Mouse (Mus musculus): Measurements from ENCODE around the gene Zfp663. TPM values are rescaled to one million over a fixed set of nuclear protein-coding genes. Genes with fewer than 3 reads are reported as not detected.

Zfp663 gene
- total and polyA plus RNA-seq, 2 experiments from 2014 or later = 3.3 to 14.4 TPM

DNA sequence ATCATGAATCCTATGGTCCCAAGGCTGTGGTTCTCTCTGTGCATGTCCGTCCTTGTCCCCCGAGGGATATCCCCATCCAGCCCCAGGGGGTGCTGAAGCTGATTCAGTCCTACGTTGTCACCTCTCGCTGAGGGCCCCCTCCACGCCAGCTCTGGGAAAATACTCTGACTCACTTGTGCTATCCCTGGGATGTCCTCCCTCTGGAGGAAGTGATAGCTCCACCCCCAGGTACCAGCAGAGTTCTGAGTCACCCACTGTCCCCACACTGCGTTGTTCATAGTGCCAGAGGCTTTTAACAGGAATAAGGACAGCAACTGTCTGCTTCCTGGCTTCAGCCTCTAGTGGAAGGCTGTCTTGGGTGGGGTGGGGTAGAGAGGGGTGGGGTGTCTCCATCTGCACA lies 36.8 kb upstream of the Zfp663 start:
- 64% methylated on average over 6 of the region's 6 CpGs for WGBS
- no peak for DNase-seq
- Histone ChIP-seq H3K9me3 (ENCODE audit: low read length) (no peaks in the 10 kb centered on the region), H3K9ac (no peak overlapping the region), H3K4me1 (ENCODE audit: insufficient read depth) (no peaks in the 10 kb centered on the region), H3K36me3 (ENCODE audit: insufficient read depth) (no peaks in the 10 kb centered on the region), H3K27ac (ENCODE audit: low read depth, low read length) (no peak overlapping the region), H3K27me3 (ENCODE audit: insufficient read depth, low read length) (no peaks in the 10 kb centered on the region), H3K4me2 (ENCODE audit: low read depth) (no peak overlapping the region), H3K4me3 (ENCODE audit: low read depth, low read length) (no peak overlapping the region)
- no peak for TF ChIP-seq CTCF (IDR thresholded peaks at IDR 0.05; ENCODE audit: low read depth)
- no peak; the same call in 1 of the 2 replicates for ATAC-seq

DNA sequence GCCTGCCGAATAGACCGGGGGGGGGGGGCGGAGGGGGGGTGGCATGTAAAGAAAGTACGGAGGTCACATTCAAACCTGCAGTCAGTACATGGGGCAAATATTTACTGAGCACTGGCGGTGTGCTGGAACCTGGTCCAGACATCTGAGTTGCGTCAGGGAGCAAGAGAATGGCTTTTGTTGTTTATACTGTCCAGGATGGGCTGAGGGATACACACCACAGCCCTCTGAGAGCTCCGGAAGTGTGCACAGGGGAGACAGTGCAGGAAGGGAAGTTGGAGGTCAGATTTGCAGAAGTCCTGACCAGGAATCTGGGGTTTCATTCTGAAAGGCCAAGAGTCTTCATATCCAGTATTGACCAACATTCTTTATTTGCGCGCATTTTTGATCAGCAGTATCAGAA lies 36.4 kb upstream of the Zfp663 start:
- H3K4me1 ChIP-seq (ENCODE audit: insufficient read depth) = no peaks in the 10 kb centered on the region
- H3K9me3 ChIP-seq (ENCODE audit: low read length) = no peaks in the 10 kb centered on the region
- WGBS = 69% methylated on average over 9 of the region's 9 CpGs
- no peak overlapping the region for H3K4me3 ChIP-seq (ENCODE audit: low read depth, low read length)
- H3K9ac ChIP-seq = no peak overlapping the region
- H3K36me3 ChIP-seq (ENCODE audit: insufficient read depth) = no peaks in the 10 kb centered on the region
- DNase-seq = no peak
- TF ChIP-seq CTCF (IDR thresholded peaks at IDR 0.05; ENCODE audit: low read depth) = no peak
- no peaks in the 10 kb centered on the region for H3K27me3 ChIP-seq (ENCODE audit: insufficient read depth, low read length)
- no peak overlapping the region for H3K27ac ChIP-seq (ENCODE audit: low read depth, low read length)
- no peak overlapping the region for H3K4me2 ChIP-seq (ENCODE audit: low read depth)
- ATAC-seq = no peak

DNA sequence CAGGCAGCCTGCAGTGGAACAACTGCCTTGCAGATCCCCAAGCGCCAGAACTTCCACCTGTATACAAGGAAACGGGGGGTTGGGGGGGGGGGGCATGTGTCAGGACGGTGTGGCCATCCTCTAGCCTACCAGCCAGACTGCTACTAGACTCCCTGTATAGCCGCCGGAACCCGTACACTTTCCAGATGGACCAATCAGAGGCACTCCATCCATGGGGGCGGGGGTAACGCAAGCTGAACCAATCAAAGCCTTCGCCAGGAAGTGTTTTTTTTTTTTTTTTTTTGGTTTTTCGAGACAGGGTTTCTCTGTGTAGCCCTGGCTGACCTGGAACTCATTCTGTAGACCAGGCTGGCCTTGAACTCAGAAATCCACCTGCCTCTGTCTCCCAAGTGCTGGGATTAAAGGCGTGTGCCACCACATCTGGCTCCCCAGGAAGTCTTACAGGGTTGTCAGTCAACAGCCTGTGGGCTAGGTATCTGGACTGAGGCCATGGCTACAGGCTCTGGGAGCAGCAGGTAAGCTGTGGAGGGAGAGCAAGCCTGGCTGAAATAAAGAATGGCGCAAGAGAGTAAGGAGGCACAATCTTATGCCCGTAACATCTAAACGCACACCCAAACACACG lies 29.7 kb upstream of the Zfp663 start:
- Histone ChIP-seq H3K4me2 (ENCODE audit: low read depth) (no peak overlapping the region), H3K27me3 (ENCODE audit: insufficient read depth, low read length) (no peaks in the 10 kb centered on the region), H3K9me3 (ENCODE audit: low read length) (no peaks in the 10 kb centered on the region), H3K4me3 (ENCODE audit: low read depth, low read length) (no peak overlapping the region), H3K36me3 (ENCODE audit: insufficient read depth) (no peaks in the 10 kb centered on the region), H3K27ac (ENCODE audit: low read depth, low read length) (no peak overlapping the region), H3K9ac (no peak overlapping the region), H3K4me1 (ENCODE audit: insufficient read depth) (no peaks in the 10 kb centered on the region)
- TF ChIP-seq CTCF (IDR thresholded peaks at IDR 0.05; ENCODE audit: low read depth) = no peak
- 55% methylated on average over 15 of the region's 15 CpGs for WGBS
- DNase-seq (no peak), ATAC-seq (peak; percentile 54; the same call in 1 of the 2 replicates)

DNA sequence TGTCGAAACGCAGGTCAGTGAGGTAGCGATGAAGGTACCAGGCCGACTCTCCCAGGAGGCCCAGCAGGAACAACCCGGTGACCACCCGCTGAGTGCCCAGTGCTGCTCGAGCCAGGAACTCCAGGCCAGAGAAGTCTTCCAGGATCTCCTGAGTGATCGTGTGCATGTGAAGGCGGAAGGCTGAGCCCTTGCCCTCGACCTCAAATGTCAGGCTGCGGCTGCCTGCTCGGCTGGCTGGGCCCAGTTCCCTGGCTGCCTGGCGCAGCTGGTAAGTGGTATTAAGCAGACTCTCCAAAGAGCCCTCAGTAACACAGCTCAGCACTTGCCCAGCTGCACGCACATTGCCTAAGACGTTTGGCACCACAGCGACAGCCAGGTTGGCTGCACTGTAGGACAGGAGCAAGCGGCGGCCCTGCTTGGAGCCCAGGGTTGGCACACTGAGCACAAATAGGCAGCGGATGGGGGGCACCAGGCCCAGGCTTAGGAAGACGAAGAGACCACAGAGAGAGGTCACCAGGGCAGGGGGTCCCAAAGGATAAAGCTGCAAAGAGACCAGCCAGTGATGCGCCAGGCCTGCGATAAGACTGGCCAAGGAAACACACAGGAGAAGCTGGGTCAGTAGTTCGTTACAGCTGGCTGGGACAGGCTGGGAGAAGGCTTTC lies 29.1 kb upstream of the Zfp663 start:
- H3K27ac ChIP-seq (ENCODE audit: low read depth, low read length) = no peak overlapping the region
- H3K27me3 ChIP-seq (ENCODE audit: insufficient read depth, low read length) = no peaks in the 10 kb centered on the region
- no peaks in the 10 kb centered on the region for H3K9me3 ChIP-seq (ENCODE audit: low read length)
- WGBS = 61% methylated on average over 23 of the region's 23 CpGs
- no peaks in the 10 kb centered on the region for H3K4me1 ChIP-seq (ENCODE audit: insufficient read depth)
- no peak overlapping the region for H3K4me3 ChIP-seq (ENCODE audit: low read depth, low read length)
- no peaks in the 10 kb centered on the region for H3K36me3 ChIP-seq (ENCODE audit: insufficient read depth)
- ATAC-seq (peak; percentile 51), DNase-seq (no peak)
- no peak overlapping the region for H3K9ac ChIP-seq
- no peak overlapping the region for H3K4me2 ChIP-seq (ENCODE audit: low read depth)
- TF ChIP-seq CTCF (IDR thresholded peaks at IDR 0.05; ENCODE audit: low read depth) = no peak

DNA sequence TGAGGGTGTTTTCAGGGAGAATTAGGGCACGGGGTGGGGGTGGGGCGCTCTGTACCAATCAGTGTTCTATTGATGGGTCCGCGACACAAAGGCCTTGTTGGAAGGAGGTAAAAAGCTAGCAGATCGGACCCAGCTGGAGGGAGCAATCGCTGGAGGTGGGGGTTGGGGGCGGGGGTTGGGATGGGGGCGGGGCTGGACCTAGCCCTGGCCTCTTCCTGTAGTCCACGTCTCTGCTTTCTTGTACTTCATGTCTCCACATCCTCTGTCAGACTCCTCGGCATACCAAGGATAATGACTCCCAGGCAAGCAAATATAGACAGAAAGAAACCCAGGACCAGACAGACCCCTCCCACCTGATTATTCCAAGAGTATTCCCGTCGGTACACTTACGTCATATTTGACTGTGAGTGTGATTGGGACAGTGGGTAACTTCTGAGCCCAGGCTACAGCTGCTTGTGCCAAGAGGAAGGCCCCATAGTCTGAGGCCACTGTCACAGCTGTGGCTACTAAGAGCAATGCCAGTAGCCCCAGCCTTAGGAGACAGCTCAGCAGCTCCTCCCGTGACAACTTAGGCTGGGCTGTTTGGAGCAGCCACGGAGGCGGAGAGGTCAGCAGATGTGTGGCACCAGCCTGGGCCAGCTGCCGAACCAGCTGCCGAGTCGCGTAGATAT lies 28.4 kb upstream of the Zfp663 start:
- 0 out of 2 replicates have a peak, but pooled peaks have one; percentile 32 for ATAC-seq
- no peak for DNase-seq
- H3K27me3 ChIP-seq (ENCODE audit: insufficient read depth, low read length) = no peaks in the 10 kb centered on the region
- no peak for TF ChIP-seq CTCF (IDR thresholded peaks at IDR 0.05; ENCODE audit: low read depth)
- H3K4me2 ChIP-seq (ENCODE audit: low read depth) = no peak overlapping the region
- no peak overlapping the region for H3K27ac ChIP-seq (ENCODE audit: low read depth, low read length)
- H3K36me3 ChIP-seq (ENCODE audit: insufficient read depth) = no peaks in the 10 kb centered on the region
- H3K4me3 ChIP-seq (ENCODE audit: low read depth, low read length) = no peak overlapping the region
- no peak overlapping the region for H3K9ac ChIP-seq
- no peaks in the 10 kb centered on the region for H3K4me1 ChIP-seq (ENCODE audit: insufficient read depth)
- no peaks in the 10 kb centered on the region for H3K9me3 ChIP-seq (ENCODE audit: low read length)
- 37% methylated on average over 20 of the region's 20 CpGs for WGBS

DNA sequence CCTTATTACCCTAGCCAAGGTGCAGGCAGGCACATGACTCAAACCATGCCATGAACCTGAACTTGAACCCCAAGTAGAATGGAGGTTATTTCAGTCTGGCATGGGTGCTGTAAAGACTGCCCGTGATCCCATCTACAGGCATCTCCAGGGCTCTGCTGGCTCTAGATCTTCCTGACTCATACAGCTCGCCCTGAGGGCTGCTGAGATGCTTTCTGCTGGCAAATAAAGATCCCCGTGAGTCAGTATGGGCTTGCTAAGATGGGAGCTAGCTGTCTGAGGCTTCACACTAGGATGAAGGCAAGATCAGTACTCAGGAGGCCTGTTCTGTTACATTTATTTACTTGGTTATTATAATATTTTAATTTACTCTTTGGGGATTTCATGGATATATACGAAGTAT lies 23.6 kb upstream of the Zfp663 start:
- no peak overlapping the region for H3K4me3 ChIP-seq (ENCODE audit: low read depth, low read length)
- no peaks in the 10 kb centered on the region for H3K27me3 ChIP-seq (ENCODE audit: insufficient read depth, low read length)
- H3K36me3 ChIP-seq (ENCODE audit: insufficient read depth) = no peaks in the 10 kb centered on the region
- H3K9me3 ChIP-seq (ENCODE audit: low read length) = no peaks in the 10 kb centered on the region
- H3K4me1 ChIP-seq (ENCODE audit: insufficient read depth) = no peaks in the 10 kb centered on the region
- no peak overlapping the region for H3K9ac ChIP-seq
- DNase-seq = no peak
- 85% methylated on average over 4 of the region's 4 CpGs for WGBS
- no peak overlapping the region for H3K27ac ChIP-seq (ENCODE audit: low read depth, low read length)
- ATAC-seq = no peak
- H3K4me2 ChIP-seq (ENCODE audit: low read depth) = no peak overlapping the region
- no peak for TF ChIP-seq CTCF (IDR thresholded peaks at IDR 0.05; ENCODE audit: low read depth)

DNA sequence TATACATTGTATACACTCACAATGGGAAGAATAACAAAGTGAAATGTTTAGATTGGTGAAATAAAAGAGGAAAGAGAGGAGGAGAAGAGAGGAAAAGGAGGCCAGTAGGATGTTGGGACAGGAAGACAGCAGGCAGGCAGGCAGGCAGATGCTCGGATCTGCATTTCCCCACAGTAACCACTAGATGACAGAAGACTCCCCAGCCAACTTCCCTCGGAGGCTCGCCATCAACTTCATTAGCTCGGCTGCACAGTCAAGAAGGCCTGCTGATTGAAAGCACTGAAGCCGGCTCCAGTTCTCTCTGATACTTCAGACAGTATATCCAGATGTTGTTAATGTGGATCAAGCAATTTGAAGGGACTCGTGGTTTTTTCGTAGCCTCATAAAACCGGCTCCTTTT lies 23.0 kb upstream of the Zfp663 start:
- 15% methylated on average over 8 of the region's 8 CpGs for WGBS
- TF ChIP-seq CTCF (IDR thresholded peaks at IDR 0.05; ENCODE audit: low read depth) = peak; percentile 89
- H3K4me3 ChIP-seq (ENCODE audit: low read depth, low read length) = no peak overlapping the region
- H3K36me3 ChIP-seq (ENCODE audit: insufficient read depth) = no peaks in the 10 kb centered on the region
- no peak overlapping the region for H3K27ac ChIP-seq (ENCODE audit: low read depth, low read length)
- DNase-seq (peak; percentile 80), ATAC-seq (peak; percentile 56; the same call in 1 of the 2 replicates)
- peaks cover 5% of the 10 kb centered on the region for H3K4me1 ChIP-seq (ENCODE audit: insufficient read depth)
- no peaks in the 10 kb centered on the region for H3K27me3 ChIP-seq (ENCODE audit: insufficient read depth, low read length)
- H3K4me2 ChIP-seq (ENCODE audit: low read depth) = no peak overlapping the region
- H3K9ac ChIP-seq = no peak overlapping the region
- H3K9me3 ChIP-seq (ENCODE audit: low read length) = no peaks in the 10 kb centered on the region

Measured in forebrain, postnatal 0 days (tissue).